Mouse (Mus musculus) erythroid progenitor cell, adult 5-6 weeks (primary cell): ENCODE data around the gene Nsrp1. TPM values are rescaled to one million over a fixed set of nuclear protein-coding genes. Genes with fewer than 3 reads are reported as not detected.
"Not testable (repeated sequence)": the region's sequence is repeated elsewhere in the genome, so short reads cannot be mapped to it uniquely, and the experiment has no call there.

Source experiments
- ATAC-seq: replicated peaks from 2 replicates; pipeline ENCODE4 v1.8.0; 2016; ENCODE audit warnings: moderate number of reproducible peaks, mild to moderate bottlenecking, moderate TSS enrichment, inconsistent platforms; ENCODE audit not compliant: poor library complexity, low FRiP score, severe bottlenecking
- total RNA-seq, 2 experiments: library from RNA; stranded (forward) in 1 of 2; stranded (reverse) in 1 of 2; fragments of 150-400 nt in 1 of 2; fragments of 186-747, 209-891 nt in 1 of 2; gene quantifications; 2 replicates each; pipeline versions ENCODE4 v1.2.3 to v1.2.4; 2015 to 2017; ENCODE audit warnings: low replicate concordance in 2 of 2

Nsrp1 gene
- 10.5 and 44.7 TPM in 2 replicates for total RNA-seq (2015; ENCODE audit: low replicate concordance)
- total RNA-seq (2017; ENCODE audit: low replicate concordance): 4.1 and 13.5 TPM in 2 replicates

- ATAC-seq: peak; percentile 100
Observed at GRCm38 (mm10) chr11:77078273-77079134, at the start of gene Nsrp1. Gene Nsrp1, minus strand, starts transcription at chr11:77078435.

DNA sequence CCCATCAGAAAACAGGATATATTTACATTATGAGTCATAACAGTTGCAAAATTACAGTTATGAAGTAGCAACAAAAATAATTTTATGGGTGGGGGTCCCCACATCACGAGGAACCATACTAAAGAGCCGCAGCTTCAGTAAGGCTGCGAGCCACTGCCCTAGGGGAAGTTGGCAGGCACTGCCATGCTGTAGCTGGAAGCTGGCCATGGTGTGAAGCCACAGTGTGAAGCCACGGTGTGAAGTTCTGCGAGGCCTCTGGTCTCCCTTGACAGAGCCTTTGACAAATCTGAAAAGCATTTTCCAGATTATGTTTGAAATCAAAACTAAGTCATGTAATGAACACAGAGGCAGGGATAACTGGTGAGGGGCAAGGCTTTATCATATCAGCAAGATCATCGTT lies 32.9 kb upstream of the Nsrp1 start:
- ATAC-seq: no peak

DNA sequence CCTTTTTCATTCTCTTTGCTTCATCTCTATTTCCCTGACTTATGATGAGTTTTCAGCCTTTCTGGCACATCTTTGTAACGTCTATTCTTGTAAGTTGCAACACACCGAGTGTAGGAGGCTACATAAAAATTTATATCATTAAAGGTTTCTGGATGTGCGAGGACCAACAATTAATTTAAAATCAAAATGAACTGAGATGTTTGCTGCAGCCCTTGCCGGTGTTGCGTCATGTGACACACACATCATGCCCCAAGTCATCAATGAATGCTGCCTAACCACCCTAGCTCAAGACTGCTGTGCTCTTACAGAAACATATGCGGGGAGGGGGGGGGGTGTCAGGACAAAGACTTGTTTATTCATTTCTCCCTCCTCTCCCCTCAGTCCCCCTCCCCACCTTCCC lies 30.2 kb upstream of the Nsrp1 start:
- ATAC-seq: no peak

DNA sequence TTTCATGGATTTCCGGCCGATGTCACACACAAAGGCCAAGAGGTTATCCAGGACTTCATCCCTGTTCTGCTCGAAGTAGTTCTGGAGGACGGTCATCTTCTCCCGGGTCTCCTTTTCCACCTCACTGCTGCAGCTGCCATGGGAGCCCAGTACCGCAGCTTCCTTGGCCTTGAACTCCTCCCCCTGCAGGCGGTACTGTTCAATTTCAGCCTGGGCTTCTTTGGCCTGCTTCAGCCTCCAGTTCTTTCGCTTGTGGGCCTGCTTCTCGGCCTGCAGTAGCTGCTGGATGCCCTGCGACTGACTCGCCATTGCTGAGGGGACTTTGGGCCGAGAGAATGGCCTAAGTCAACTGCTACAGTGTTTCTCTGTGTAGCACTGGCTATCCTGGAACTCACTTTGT lies 29.6 kb upstream of the Nsrp1 start:
- not testable (repeated sequence) for ATAC-seq

GRCm38 (mm10) chr11:77106961-77107360 lies 28.7 kb upstream of the Nsrp1 start:
- ATAC-seq: no peak

DNA sequence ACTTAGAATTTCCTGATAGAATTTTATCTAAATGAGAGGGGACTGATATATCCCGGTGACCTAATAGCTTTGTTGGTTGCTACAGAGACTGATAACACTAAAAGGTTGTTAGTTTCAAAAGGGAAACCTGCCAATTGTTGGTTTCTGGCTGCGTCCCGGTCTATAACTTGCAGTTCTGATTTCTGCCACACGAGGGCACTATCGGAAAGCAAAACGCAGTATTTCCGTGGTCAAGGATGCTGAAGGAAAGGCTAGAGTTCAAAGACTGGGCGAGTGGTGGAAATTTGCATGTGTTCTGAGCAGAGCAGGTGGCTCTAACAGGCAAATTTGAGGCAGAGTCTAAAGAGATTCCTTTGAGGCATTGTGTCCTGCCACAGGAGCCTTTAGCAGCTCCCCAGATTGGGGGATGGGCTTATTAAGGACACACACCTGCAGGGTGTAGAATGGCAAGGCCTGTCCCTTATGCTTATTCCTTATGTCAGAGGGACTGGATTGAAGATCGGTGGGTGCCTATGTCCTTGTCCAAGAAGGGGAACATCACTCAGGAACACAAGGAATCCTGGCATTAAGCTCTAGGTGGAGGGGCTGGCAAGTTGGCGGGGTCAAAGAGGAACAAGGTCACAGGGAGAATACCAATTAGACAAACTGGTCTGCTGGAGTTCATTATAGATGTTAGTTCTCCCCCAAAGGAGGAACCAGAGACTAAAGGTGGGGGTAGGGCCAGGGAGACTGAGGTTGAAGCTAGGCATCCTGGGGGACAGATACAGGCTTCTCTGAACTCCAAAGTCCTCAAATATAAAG lies 22.1 kb upstream of the Nsrp1 start:
- no peak for ATAC-seq

DNA sequence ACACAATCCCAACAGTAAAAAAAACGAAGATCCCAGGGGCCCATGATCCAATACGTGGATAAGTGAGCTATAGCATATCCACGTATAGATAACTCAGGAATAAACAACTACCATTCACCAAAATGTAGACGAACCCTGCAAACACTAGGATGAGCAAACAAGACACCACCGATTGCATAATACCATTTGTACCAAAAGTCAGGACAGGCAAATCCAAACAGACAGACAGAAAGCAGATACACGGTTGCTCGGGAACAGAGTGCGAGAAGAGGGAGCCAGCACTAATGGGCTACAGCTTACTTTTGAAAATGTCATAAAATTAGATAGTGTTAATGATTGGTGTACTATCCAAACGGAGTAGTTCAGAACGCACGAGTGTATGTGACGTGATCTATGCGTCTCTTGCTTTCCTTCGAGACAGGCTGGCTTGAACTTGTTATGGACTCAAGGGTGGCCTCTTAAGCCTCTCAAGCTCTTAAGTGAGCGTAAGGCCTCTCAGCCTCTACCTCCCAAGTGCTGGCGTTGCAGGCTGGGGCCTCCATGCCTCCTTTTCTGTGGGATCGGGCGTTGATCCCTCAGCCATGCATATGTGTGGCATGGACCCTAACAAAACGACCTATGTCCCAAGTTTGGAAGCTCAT lies 20.2 kb upstream of the Nsrp1 start:
- no peak for ATAC-seq

DNA sequence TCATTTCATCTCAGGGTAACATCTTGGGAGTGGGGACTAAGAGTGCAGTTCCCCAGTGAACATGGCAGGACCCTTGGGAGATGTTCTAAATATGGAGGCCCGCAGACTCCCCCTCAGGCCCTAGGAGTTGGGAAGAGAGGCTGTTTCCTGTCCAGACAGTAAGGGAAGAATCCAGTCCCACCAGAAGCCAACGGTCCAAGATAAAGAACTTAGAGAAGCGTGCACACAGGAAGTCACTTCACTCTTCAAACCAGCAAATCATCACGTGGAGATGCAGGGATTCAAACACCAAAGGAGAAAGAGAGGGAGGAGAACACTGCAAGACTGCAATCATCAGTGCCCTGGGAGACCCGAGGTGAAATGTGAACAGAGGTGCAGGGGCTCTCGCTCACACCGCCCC lies 18.8 kb upstream of the Nsrp1 start:
- ATAC-seq: no peak

DNA sequence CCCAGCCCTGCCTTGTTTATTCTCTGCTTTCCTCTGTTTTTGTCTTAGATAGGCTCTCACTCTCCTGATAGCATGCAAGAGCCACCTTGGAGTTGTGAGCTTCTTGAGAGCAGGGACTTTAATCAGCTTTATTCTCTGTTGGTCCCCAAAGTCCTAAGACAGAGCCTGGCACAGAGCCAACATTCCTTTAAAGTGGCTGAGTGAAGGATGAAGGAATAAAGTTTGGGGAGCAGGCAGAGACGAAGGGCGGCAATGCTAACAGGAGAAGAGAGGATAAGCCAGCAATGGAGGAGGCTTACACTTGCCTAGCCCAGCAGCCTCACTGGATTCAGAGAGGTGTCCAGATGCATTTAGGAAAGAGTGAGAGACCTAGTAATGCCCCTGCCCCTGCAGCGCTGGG lies 18.3 kb upstream of the Nsrp1 start:
- ATAC-seq: no peak

DNA sequence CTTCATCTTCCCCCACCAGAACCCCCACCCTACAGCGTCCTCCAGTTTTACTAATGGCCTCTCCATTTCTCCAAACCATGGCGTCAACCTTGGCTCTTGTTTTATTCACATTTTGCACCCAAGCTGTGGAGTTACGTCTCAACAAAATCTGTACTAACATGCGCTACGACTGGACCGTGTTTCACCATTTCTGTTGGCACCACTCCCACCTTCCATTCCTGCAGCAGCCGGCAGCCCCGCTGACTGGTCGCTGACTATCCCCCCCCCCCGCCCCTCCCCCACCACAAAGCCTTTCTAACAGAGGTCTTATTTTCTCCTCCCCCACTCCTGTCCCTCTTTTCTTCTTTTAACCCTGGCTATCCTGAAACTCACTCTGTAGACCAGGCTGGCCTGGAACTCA lies 17.0 kb upstream of the Nsrp1 start:
- no peak for ATAC-seq

- ATAC-seq: no peak
Observed at GRCm38 (mm10) chr11:77094136-77094535, 15.9 kb upstream of the Nsrp1 start.

GRCm38 (mm10) chr11:77093208-77093607 lies 15.0 kb upstream of the Nsrp1 start:
- no peak for ATAC-seq

DNA sequence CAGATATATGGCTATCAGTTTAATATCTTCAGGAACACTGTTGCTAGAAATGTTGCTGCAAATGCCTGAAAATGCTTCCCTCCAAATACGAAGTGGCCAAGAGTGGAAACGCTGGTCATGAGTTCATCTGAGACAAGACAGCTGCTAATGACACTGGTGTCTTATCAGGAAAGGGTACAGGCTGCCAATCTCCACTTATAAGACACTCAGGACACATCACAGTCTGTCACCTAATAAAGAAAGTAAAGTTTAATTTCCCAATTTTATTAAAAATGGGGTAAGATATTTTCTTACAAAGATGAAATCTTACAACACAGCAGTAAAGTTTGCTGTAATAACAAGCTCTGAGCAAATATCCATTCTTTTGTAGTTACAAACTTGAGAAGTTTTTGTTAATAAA lies 10.9 kb upstream of the Nsrp1 start:
- ATAC-seq: no peak

GRCm38 (mm10) chr11:77087004-77087403 lies 8.8 kb upstream of the Nsrp1 start:
- ATAC-seq: no peak

- ATAC-seq: no peak
Observed at GRCm38 (mm10) chr11:77084001-77084682, 5.9 kb upstream of the Nsrp1 start.

DNA sequence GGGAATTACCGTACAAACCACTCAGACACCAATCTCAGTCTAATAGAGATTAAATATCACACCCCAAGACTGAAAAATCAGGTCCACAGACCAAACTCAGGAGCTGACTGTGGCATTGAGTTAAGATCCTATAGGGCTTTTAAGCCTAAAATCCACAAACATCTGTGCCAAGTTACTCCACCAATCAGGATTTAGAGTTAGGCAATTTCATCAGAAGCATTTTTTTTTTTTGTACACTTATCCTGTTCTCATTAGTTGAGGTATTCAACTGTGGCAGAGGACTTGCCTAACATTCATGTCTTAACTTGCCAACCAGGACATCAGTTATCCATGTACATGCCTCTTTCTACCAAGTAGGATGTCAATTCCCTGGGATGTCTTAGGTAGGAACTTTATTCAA lies 1.1 kb upstream of the Nsrp1 start:
- ATAC-seq: no peak

- peak; percentile 56 for ATAC-seq
Observed at GRCm38 (mm10) chr11:77077792-77078191, 443 bp downstream of the Nsrp1 start.

DNA sequence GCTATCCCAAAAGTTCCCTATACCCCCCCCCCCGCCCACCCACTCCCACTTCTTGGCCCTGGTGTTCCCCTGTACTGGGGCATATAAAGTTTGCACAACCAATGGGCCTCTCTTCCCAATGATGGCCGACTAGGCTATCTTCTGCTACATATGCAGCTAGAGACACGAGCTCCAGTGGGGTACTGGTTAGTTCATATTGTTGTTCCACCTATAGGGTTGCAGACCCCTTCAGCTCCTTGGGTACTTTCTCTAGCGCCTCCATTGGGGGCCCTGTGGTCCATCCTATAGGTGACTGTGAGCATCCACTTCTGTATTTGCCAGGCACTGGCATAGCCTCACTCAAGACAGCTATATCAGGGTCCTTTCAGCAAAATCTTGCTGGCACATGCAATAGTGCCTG lies 904 bp downstream of the Nsrp1 start:
- ATAC-seq: not testable (repeated sequence)

DNA sequence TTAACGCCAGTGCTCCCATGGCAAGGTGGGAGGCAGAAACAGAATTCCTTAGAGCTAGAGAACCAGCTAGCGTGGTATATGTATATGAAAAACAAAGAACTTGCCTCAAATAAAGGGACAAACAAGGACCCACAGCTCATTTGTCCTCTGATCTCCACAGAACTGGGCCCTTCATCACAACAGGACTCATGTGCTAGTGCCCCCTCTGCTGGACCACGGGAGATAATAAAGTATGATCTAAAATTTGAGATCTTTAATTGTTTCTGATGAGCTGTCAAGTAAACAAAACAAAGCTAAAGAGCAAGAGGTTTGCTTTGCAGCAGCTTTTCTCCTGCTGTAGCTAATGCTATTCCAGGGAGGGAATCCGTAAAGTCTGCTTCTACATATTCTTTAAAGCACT lies 7.5 kb downstream of the Nsrp1 start:
- no peak for ATAC-seq

- ATAC-seq: no peak
Observed at GRCm38 (mm10) chr11:77068825-77069224, 9.4 kb downstream of the Nsrp1 start.
